Mouse (Mus musculus) hindbrain, embryonic 16.5 days (tissue): ENCODE measurements around the gene Acsf2. TPM values are rescaled to one million over a fixed set of nuclear protein-coding genes. Genes with fewer than 3 reads are reported as not detected.

Experiments
- ATAC-seq: fragments of 200-750 bp; cut with Nextera tagmentation; 2 replicates; pipeline ENCODE4 v1.8.0; 2017; ENCODE audit warnings: moderate TSS enrichment, moderate library complexity
- H3K27ac ChIP-seq: fragments of 300-500 bp; sonication (generic); 2 replicates; pipeline ENCODE4 v1.5.1; 2014; ENCODE audit warnings: low read depth, mild to moderate bottlenecking, control low read depth, low read length, moderate library complexity
- H3K27me3 ChIP-seq: fragments of 300-500 bp; sonication (generic); replicated peaks from 2 replicates; pipeline ENCODE4 v1.6.1; 2014; ENCODE audit warnings: low read length; ENCODE audit not compliant: control insufficient read depth, insufficient read depth
- H3K36me3 ChIP-seq: fragments of 300-500 bp; sonication (generic); 2 replicates; pipeline ENCODE4 v1.6.1; 2014; ENCODE audit warnings: mild to moderate bottlenecking, low read length, moderate library complexity, mixed read lengths; ENCODE audit not compliant: control insufficient read depth, insufficient read depth
- H3K4me1 ChIP-seq: fragments of 300-500 bp; sonication (generic); 2 replicates; pipeline ENCODE4 v1.6.1; 2014; ENCODE audit warnings: low read depth, low read length; ENCODE audit not compliant: control insufficient read depth, insufficient read depth
- H3K4me2 ChIP-seq: fragments of 300-500 bp; sonication (generic); 2 replicates; pipeline ENCODE4 v1.6.1; 2014; ENCODE audit warnings: mild to moderate bottlenecking, low read length, control low read depth, moderate library complexity
- H3K4me3 ChIP-seq: fragments of 300-500 bp; sonication (generic); 2 replicates; pipeline ENCODE4 v1.5.1; 2014; ENCODE audit warnings: mild to moderate bottlenecking, low read length, control low read depth, moderate library complexity
- H3K9ac ChIP-seq: fragments of 300-500 bp; sonication (generic); 2 replicates; pipeline ENCODE4 v1.6.1; 2014; ENCODE audit warnings: low read depth, mild to moderate bottlenecking, control low read depth, low read length, moderate library complexity
- H3K9me3 ChIP-seq: fragments of 300-500 bp; sonication (generic); 2 replicates; pipeline ENCODE4 v1.6.1; 2014; ENCODE audit warnings: mild to moderate bottlenecking, low read length, moderate library complexity; ENCODE audit not compliant: control insufficient read depth
- WGBS: fragments of 180-500 bp; shearing (Covaris S2); extraction: QIAGEN DNeasy Blood & Tissue Kit; methylation state at CpG from one replicate; pipeline ENCODE4 v1.1.7; 2014; 5-methylcytosine and 5-hydroxymethylcytosine counted together
- polyA plus RNA-seq: library from polyadenylated mRNA; unstranded; fragments of >200 nt; fragmentation: Nextera tagmentation; extraction: Ambion mirVana; gene quantifications from 2 replicates; pipeline ENCODE4 v1.2.1, GENCODE M21; 2015

Acsf2 gene
- polyA plus RNA-seq, 1 experiment from 2014 or later, result 1.8 TPM

GRCm38 (mm10) chr11:94544422-94544821 is 57.2 kb downstream of the Acsf2 start:
- Histone ChIP-seq H3K9me3 (no peaks in the 10 kb centered on the region), H3K9ac (no peak overlapping the region; the same call in 1 of the 2 replicates), H3K36me3 (no peaks in the 10 kb centered on the region), H3K27me3 (no peaks in the 10 kb centered on the region), H3K4me3 (no peak overlapping the region), H3K4me2 (peak overlapping the region; percentile 39), H3K4me1 (peaks cover 7% of the 10 kb centered on the region), H3K27ac (no peak overlapping the region)
- no peak for ATAC-seq
- 50% methylated on average over 18 of the region's 18 CpGs for WGBS

GRCm38 (mm10) chr11:94543932-94544331 is 57.7 kb downstream of the Acsf2 start:
- H3K4me2 ChIP-seq, result peak overlapping the region; percentile 39; the same call in 1 of the 2 replicates
- no peaks in the 10 kb centered on the region for H3K27me3 ChIP-seq
- H3K9me3 ChIP-seq, result no peaks in the 10 kb centered on the region
- H3K9ac ChIP-seq, result no peak overlapping the region
- H3K4me3 ChIP-seq, result no peak overlapping the region
- H3K27ac ChIP-seq, result no peak overlapping the region
- H3K4me1 ChIP-seq, result peaks cover 5% of the 10 kb centered on the region
- ATAC-seq, result no peak
- H3K36me3 ChIP-seq, result no peaks in the 10 kb centered on the region
- 39% methylated on average over 9 of the region's 9 CpGs for WGBS

GRCm38 (mm10) chr11:94543344-94543743 is 58.3 kb downstream of the Acsf2 start:
- Histone ChIP-seq H3K27ac (no peak overlapping the region), H3K36me3 (no peaks in the 10 kb centered on the region), H3K4me1 (peaks cover 5% of the 10 kb centered on the region), H3K4me2 (no peak overlapping the region), H3K9me3 (no peaks in the 10 kb centered on the region), H3K9ac (no peak overlapping the region), H3K27me3 (no peaks in the 10 kb centered on the region), H3K4me3 (no peak overlapping the region)
- WGBS, result 86% methylated on average over 12 of the region's 12 CpGs
- ATAC-seq, result no peak

- H3K36me3 ChIP-seq, result no peaks in the 10 kb centered on the region
- ATAC-seq, result no peak
- WGBS, result 87% methylated on average over 4 of the region's 4 CpGs
These were observed 59.3 kb downstream of the Acsf2 start for GRCm38 (mm10) chr11:94542400-94542799.

GRCm38 (mm10) chr11:94539761-94540160 is 61.9 kb downstream of the Acsf2 start:
- Histone ChIP-seq H3K9ac (no peak overlapping the region), H3K4me3 (no peak overlapping the region), H3K4me1 (no peaks in the 10 kb centered on the region), H3K27ac (no peak overlapping the region), H3K9me3 (no peaks in the 10 kb centered on the region), H3K4me2 (no peak overlapping the region), H3K36me3 (no peaks in the 10 kb centered on the region), H3K27me3 (no peaks in the 10 kb centered on the region)
- WGBS, result 79% methylated on average over 7 of the region's 7 CpGs
- no peak for ATAC-seq

More at GRCm38 (mm10) chr11:94542400-94542799, 59.3 kb downstream of the Acsf2 start:
- Histone ChIP-seq H3K4me2 (no peak overlapping the region), H3K27ac (no peak overlapping the region), H3K27me3 (no peaks in the 10 kb centered on the region), H3K4me1 (no peaks in the 10 kb centered on the region), H3K4me3 (no peak overlapping the region), H3K9me3 (no peaks in the 10 kb centered on the region), H3K9ac (no peak overlapping the region)

- ATAC-seq, result no peak
- H3K9ac ChIP-seq, result no peak overlapping the region
These were observed 62.9 kb downstream of the Acsf2 start for GRCm38 (mm10) chr11:94538733-94539292.

GRCm38 (mm10) chr11:94533171-94533570 is 68.5 kb downstream of the Acsf2 start:
- Histone ChIP-seq H3K4me3 (no peak overlapping the region), H3K4me2 (no peak overlapping the region), H3K4me1 (no peaks in the 10 kb centered on the region), H3K27ac (no peak overlapping the region), H3K27me3 (no peaks in the 10 kb centered on the region), H3K9ac (no peak overlapping the region), H3K36me3 (no peaks in the 10 kb centered on the region), H3K9me3 (no peaks in the 10 kb centered on the region)
- no peak for ATAC-seq
- WGBS, result 73% methylated on average over 8 of the region's 8 CpGs

More at GRCm38 (mm10) chr11:94538733-94539292, 62.9 kb downstream of the Acsf2 start:
- Histone ChIP-seq H3K27ac (no peak overlapping the region), H3K27me3 (no peaks in the 10 kb centered on the region), H3K4me1 (no peaks in the 10 kb centered on the region), H3K9me3 (no peaks in the 10 kb centered on the region), H3K36me3 (no peaks in the 10 kb centered on the region), H3K4me2 (no peak overlapping the region), H3K4me3 (no peak overlapping the region)
- WGBS, result 75% methylated on average over 8 of the region's 8 CpGs

GRCm38 (mm10) chr11:94528879-94529278 is 72.8 kb downstream of the Acsf2 start:
- Histone ChIP-seq H3K4me2 (no peak overlapping the region), H3K27me3 (no peaks in the 10 kb centered on the region), H3K9ac (no peak overlapping the region), H3K4me1 (no peaks in the 10 kb centered on the region), H3K9me3 (no peaks in the 10 kb centered on the region), H3K4me3 (no peak overlapping the region), H3K27ac (no peak overlapping the region), H3K36me3 (no peaks in the 10 kb centered on the region)
- WGBS, result 46% methylated on average over 3 of the region's 3 CpGs
- ATAC-seq, result no peak

GRCm38 (mm10) chr11:94526171-94526879 is 75.3 kb downstream of the Acsf2 start:
- Histone ChIP-seq H3K4me1 (no peaks in the 10 kb centered on the region), H3K27me3 (no peaks in the 10 kb centered on the region), H3K36me3 (no peaks in the 10 kb centered on the region), H3K4me3 (no peak overlapping the region), H3K9me3 (no peaks in the 10 kb centered on the region), H3K4me2 (no peak overlapping the region), H3K27ac (no peak overlapping the region), H3K9ac (no peak overlapping the region)
- 39% methylated on average over 9 of the region's 9 CpGs for whole genome bisulfite sequencing
- ATAC-seq, result no peak
